Mouse (Mus musculus) urinary bladder, adult 18-20 months (tissue): Measurements from ENCODE around the gene Cd2bp2.
"Not testable (repeated sequence)": the region's sequence is repeated elsewhere in the genome, so short reads cannot be mapped to it uniquely, and the experiment has no call there.

Source experiments
- DNase-seq, 2 experiments: peaks; one replicate each; pipeline ENCODE4 v3.0.0; 2022; ENCODE audit warnings: low spot score in 2 of 2, mixed read lengths in 2 of 2

Gene Cd2bp2

DNA sequence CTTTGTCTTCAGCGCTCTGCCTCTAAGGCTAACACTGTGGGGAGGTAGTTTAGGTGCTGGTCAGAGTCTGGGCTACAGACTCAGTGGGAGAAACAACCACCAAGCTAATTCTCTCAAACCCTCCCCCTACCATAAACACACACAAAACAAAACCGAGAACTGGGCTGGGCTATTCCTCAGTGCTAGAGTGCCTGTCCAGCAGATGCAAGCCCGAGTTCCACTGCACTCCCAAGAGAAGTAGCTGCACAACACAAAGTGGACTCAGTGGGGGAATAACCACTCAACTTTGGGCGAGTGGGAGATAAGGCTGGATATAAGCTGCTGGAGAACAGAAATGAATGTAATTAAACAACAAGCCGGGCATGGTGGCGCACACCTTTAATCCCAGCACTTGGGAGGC lies 5.2 kb downstream of the Cd2bp2 start:
- DNase-seq: no peak

DNA sequence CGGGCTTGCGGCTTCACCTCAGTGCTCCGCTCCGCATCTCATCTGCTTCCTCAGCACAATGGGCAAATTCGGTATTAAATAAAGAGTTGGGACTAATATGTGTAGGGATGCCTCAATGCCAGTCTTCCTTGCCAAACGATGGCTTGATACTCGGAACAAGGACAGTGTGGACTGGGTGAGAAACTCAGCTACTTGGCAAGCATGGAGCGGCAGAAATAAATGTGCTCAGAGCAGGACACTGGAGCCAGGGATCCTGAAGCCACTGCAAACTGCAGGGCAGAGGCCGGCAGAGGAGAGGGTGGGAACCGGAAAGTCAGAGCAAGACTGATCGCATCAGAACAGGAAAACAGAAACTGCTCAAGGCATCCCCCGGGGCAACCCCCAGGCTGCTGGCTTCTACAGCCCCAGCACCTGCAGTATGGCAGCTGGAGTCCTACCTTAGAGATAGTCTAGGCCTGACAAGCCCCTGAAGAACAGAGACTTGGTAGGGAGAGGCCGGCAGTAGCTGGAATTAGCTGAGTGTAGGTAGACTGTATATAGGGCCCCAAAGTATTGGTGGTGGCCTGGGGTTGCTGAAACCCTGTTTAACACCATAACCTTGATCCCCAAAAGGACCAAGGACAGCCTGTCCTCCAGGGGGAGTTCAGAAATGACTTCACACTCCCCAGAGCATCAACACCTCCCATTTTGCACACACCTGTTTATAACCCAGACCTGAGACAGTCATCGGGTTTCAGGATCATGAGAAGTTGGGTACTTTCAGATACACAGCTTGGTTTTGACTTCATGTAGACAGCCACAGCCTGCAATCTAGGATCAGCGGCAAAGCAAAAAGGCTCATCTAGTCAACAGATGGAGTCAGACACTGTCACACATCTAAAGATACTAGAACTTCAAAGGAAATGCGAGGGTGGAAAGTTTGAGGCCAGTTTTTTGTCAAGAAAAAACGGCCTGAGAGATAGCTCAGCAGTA lies 7.3 kb downstream of the Cd2bp2 start:
- DNase-seq: no peak

DNA sequence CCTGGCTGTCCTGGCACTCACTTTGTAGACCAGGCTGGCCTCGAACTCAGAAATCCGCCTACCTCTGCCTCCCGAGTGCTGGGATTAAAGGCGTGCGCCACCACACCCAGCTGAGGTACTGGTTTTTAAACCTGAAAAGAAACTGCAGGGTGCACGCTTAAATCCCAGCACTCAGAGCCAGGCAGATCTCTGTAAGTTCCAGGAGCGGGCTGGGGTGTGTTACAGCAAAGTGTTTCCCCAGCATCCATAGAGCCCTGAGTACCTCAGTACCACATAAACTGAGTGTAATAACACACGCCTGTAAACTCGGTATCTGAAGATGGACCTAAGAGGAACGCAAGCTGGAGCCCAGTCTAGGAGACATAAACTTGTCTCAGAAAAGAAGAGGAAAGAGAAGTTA lies 8.5 kb downstream of the Cd2bp2 start:
- no peak for DNase-seq

GRCm38 (mm10) chr7:127185601-127186000 lies 10.2 kb downstream of the Cd2bp2 start:
- DNase-seq: no peak

DNA sequence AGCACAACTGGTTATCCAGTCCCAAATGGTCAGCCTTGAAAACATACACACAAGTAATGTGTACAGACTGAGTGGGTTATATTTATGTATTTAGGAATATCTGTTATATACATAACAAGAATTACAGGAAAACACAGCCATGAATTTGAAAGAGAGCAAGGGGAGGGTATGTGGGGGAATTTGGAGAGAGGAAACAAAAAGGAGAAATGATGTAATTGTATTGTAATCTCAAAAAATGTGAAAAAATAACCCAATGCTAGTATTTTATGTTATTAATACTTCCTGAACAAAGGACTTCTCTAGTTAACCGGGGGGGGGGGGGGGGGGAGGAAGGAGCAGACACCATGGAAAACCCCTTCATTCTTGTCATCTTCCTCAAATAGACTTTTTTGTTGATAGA lies 11.1 kb downstream of the Cd2bp2 start:
- no peak for DNase-seq

DNA sequence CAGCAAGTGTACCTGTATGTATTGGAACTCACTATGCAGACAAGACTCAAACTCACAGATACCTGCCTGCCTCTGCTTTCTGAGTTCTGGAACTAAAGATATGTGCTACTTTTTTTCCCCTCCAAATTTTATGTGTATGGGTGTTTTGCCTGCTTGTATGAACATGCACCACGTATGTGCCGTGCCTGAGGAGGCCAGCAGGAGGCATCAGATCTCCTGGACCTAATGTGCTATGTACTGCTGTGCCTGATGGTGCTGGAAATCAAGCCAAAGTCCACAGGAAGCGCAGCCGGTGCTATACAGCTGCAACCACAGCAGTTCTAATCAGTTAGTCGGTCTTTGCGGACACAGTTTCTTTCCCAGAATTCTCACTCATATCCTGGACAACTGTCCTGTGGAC lies 12.0 kb downstream of the Cd2bp2 start:
- no peak for DNase-seq

DNA sequence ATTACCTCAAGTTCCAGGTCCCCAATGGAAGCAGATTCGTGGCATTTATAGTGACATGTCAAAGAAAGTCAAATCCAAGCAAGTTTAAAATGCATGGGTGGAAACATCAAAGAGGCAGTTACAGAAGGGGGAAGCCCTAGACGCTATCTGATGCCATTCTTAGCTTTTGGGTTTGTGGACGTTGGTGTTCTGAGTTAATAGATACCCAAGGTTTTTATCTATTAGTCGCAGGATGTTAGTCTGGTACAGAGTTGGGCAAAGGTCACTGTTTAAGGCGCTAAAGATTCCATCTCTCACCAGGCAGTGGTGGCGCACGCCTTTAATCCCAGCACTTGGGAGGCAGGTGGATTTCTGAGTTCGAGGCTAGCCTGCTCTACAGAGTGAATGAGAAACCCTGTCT lies 12.5 kb downstream of the Cd2bp2 start:
- DNase-seq: no peak

GRCm38 (mm10) chr7:127181724-127182123 lies 14.1 kb downstream of the Cd2bp2 start:
- DNase-seq: not testable (repeated sequence)

GRCm38 (mm10) chr7:127180783-127181182 lies 15.1 kb downstream of the Cd2bp2 start:
- no peak for DNase-seq

- DNase-seq: no peak
These were observed 18.9 kb downstream of the Cd2bp2 start for GRCm38 (mm10) chr7:127176937-127177336.

DNA sequence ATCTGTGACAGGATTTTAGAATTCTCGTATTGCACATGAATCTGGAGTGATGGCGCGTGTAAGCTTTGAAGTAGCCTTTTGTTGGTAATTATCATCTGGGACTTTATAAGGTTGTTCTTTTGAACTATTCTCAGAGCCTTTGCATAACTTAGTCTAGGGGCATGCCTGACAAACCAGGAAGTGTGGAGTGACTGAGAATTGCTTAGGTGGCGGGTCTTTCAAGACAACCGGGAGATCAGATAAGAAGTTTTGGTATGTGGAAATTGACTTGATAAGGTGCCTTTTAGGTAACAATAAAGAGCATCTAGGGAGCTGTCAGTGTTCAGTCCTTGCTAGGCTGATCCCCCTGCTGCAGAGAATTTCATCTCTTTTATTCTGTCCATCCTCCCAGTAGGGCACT lies 29.3 kb downstream of the Cd2bp2 start:
- DNase-seq: no peak

GRCm38 (mm10) chr7:127165607-127166493 lies 30.0 kb downstream of the Cd2bp2 start:
- DNase-seq: no peak

GRCm38 (mm10) chr7:127164002-127164401 lies 31.8 kb downstream of the Cd2bp2 start:
- no peak for DNase-seq

GRCm38 (mm10) chr7:127162546-127162945 lies 33.3 kb downstream of the Cd2bp2 start:
- DNase-seq: no peak

DNA sequence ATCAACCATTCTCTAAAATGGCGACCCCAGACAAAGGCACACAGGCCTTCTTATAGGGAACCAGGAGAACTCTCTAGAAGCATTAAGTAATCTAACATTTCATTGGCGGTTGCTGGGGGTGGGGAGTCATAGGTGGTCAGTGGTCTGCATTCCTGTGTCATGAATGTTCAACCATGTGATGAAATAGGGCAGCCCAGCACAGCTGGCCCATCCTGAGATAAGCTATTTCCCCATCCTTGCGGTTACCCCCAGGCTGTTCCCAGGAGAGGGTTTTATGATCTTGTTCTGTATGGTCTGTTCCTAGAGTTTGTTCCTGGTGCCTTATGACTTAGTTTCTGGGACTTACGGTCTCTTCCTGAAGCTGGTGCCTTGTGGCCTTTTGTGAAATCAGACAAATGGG lies 38.3 kb downstream of the Cd2bp2 start:
- no peak for DNase-seq

DNA sequence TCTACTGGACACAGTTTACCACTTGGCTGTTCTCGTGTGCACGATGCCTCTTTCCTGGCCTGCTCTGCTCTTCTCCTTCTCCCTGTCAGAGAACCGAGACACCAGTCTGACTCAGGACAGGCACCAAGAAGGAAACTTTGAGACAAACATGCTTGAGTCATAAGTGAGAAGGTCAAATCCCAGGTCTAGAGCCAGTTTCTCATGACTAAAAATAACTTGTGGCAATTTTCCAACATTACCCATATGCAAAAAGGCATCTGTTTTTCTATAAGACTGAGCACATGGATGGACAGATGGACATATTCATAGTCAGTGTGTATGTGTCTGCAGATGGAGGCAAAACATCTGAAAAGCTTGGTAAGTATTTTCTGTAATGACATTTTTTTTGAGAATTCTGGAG lies 42.4 kb downstream of the Cd2bp2 start:
- no peak for DNase-seq

DNA sequence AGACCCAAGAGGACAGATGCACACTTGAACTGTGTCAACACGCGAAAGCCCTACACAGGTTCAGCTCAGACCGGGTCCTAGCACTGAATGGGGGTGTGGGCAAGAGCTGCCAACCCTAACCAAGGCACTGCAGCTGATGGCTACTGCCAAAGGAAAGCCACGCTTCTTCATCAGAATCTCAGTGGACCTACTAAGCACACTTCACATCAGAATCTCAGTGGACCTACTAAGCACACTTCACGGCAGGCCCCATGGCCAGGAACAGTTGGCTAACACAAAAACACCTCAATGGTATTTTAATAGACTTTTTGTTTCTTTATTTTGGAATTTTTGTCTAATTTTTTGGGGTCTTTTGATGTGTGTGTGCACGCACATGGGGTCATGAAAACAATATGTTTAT lies 43.4 kb downstream of the Cd2bp2 start:
- no peak for DNase-seq

- no peak for DNase-seq
These were observed 47.9 kb downstream of the Cd2bp2 start for GRCm38 (mm10) chr7:127147901-127148300.

DNA sequence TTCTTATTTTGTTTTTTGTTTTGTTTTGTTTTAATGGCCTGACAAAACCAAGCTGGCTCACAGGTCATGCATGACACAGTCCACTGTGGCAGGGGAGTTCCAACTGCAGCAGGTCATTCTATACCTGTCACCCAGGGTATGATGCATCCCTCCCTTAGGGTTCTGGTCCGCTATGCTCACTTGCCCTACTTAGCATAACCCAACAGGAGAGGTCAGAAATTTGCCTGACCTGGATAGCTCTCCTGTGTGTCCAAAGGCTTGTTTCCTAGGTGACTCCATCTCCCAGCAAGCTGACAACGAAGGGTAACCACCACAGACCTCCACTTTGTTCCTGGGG lies 49.6 kb downstream of the Cd2bp2 start:
- no peak for DNase-seq

- DNase-seq: no peak
These were observed 50.2 kb downstream of the Cd2bp2 start for GRCm38 (mm10) chr7:127145387-127146266.

DNA sequence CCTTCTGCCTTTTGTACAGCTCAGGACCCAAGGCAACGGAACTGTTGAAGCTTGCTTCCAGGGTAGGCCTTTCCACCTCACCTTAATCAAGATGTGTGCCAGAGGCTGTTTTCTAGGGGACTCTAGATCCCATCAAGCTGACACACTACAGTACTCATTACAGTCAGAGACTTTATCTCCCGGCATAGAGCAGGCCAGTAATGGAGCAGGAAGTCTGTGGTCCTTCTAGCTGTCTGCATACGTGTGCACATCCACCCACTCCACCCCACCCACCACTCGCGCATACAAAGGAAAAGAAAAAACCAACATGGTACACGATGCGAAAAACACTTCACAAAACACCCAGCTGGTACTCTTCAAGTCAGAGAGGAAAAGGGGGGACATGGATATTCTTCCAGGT lies 51.4 kb downstream of the Cd2bp2 start:
- no peak for DNase-seq

- DNase-seq: no peak
These were observed 53.2 kb downstream of the Cd2bp2 start for GRCm38 (mm10) chr7:127142666-127143065.
